11 mouse cellular contexts compared by ENCODE assay signal in the genomic region with DNA sequence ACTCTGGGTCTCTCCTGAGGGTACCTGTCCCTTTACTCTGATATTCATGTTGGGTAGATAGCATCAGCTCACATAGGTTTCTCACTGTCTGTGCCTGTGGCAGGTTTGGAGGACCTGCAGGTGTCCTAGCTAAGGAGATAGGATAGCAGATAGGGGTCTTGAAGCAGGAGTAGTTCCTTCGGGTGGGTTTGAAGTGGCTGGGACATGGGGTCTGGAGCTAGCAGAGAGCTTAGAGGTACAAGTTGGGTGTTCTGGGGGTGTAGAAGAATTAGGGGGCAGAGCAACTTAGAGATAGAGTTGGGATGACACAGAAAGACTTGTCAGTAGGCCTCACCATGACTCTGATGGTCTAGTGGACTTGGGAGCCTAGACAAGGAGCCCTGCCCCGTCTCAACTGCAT. TPM values are rescaled to one million over a fixed set of nuclear protein-coding genes. Genes with fewer than 3 reads are reported as not detected.
DNase-seq lines count a peak whose midpoint lies in the region; ATAC-seq lines count a peak whose summit lies in the region.
"Had no signal": no experiment of that assay in that cellular context is flagged by ENCODE, and none has a peak within 500 bp of the region (broad histone marks: within the 10 kb centered on the region; RNA-seq: fewer than 3 reads in every experiment).

No protein-coding gene starts in this region.

- no peaks in the 10 kb centered on the region for H3K9me3 ChIP-seq in kidney, embryonic 15.5 days (replicated peaks)
- no peaks in the 10 kb centered on the region for H3K9me3 ChIP-seq in forebrain, embryonic 15.5 days
- no peaks in the 10 kb centered on the region for H3K9me3 ChIP-seq in hindbrain, embryonic 15.5 days
- no peaks in the 10 kb centered on the region for H3K9me3 ChIP-seq in midbrain, embryonic 15.5 days
- H3K9me3 ChIP-seq: stomach, embryonic 15.5 days had no signal

- no peak overlapping the region for H3K4me3 ChIP-seq in kidney, embryonic 15.5 days (replicated peaks)
- no peak overlapping the region for H3K4me3 ChIP-seq in forebrain, embryonic 15.5 days
- H3K4me3 ChIP-seq in hindbrain, embryonic 15.5 days: 0 out of 2 replicates have a peak overlapping the region, but pooled peaks have one; percentile 51
- peak overlapping the region; percentile 94; the same call in 1 of the 2 replicates for H3K4me3 ChIP-seq in midbrain, embryonic 15.5 days

- H3K36me3 ChIP-seq in kidney, embryonic 15.5 days: peaks cover 14% of the 10 kb centered on the region
- peaks cover 6% of the 10 kb centered on the region; the same call in 1 of the 2 replicates for H3K36me3 ChIP-seq in forebrain, embryonic 15.5 days
- H3K36me3 ChIP-seq in hindbrain, embryonic 15.5 days: no peaks in the 10 kb centered on the region
- 0 out of 2 replicates have a peak, but pooled peaks cover 4% of the 10 kb centered on the region for H3K36me3 ChIP-seq in midbrain, embryonic 15.5 days (replicated peaks)

- H3K9ac ChIP-seq in kidney, embryonic 15.5 days: peak overlapping the region; percentile 10; the same call in 1 of the 2 replicates
- 0 out of 2 replicates have a peak overlapping the region, but pooled peaks have one; percentile 90 for H3K9ac ChIP-seq in forebrain, embryonic 15.5 days (replicated peaks)
- H3K9ac ChIP-seq in hindbrain, embryonic 15.5 days: no peak overlapping the region
- H3K9ac ChIP-seq in midbrain, embryonic 15.5 days: no peak overlapping the region
- H3K9ac ChIP-seq: stomach, embryonic 15.5 days had no signal

- H3K27me3 ChIP-seq in kidney, embryonic 15.5 days: no peaks in the 10 kb centered on the region
- H3K27me3 ChIP-seq in forebrain, embryonic 15.5 days: no peaks in the 10 kb centered on the region
- no peaks in the 10 kb centered on the region for H3K27me3 ChIP-seq in hindbrain, embryonic 15.5 days
- H3K27me3 ChIP-seq in midbrain, embryonic 15.5 days (replicated peaks): no peaks in the 10 kb centered on the region
- H3K27me3 ChIP-seq: stomach, embryonic 15.5 days had no signal

- H3K27ac ChIP-seq in kidney, embryonic 15.5 days: no peak overlapping the region
- H3K27ac ChIP-seq in forebrain, embryonic 15.5 days (replicated peaks): no peak overlapping the region
- H3K27ac ChIP-seq in hindbrain, embryonic 15.5 days (replicated peaks): no peak overlapping the region
- no peak overlapping the region for H3K27ac ChIP-seq in midbrain, embryonic 15.5 days
- H3K27ac ChIP-seq: stomach, embryonic 15.5 days had no signal

- DNase-seq in kidney, adult 11 months: no peak
- DNase-seq in layer of hippocampus, adult 18-20 months (ENCODE audit: low spot score in 2 of 2): no peak
- no peak for DNase-seq in urinary bladder, postnatal 14 days (ENCODE audit: low spot score)
- DNase-seq: cerebellum, postnatal 14 days; heart, postnatal 4 days; kidney, postnatal 4 days had no signal

- H3K4me2 ChIP-seq in kidney, embryonic 15.5 days: peak overlapping the region; percentile 93; the same call in 1 of the 2 replicates
- H3K4me2 ChIP-seq in forebrain, embryonic 15.5 days (replicated peaks): no peak overlapping the region
- H3K4me2 ChIP-seq in hindbrain, embryonic 15.5 days: peak overlapping the region; percentile 84
- peak overlapping the region; percentile 82; the same call in 1 of the 2 replicates for H3K4me2 ChIP-seq in midbrain, embryonic 15.5 days

- peaks cover 36% of the 10 kb centered on the region for H3K4me1 ChIP-seq in kidney, embryonic 15.5 days
- H3K4me1 ChIP-seq in forebrain, embryonic 15.5 days: peaks cover 33% of the 10 kb centered on the region
- peaks cover 45% of the 10 kb centered on the region for H3K4me1 ChIP-seq in hindbrain, embryonic 15.5 days (replicated peaks)
- peaks cover 54% of the 10 kb centered on the region for H3K4me1 ChIP-seq in midbrain, embryonic 15.5 days

- ATAC-seq in kidney, embryonic 15.5 days (replicated peaks; ENCODE audit: low FRiP score): no peak
- no peak for ATAC-seq in forebrain, embryonic 15.5 days (replicated peaks)
- no peak for ATAC-seq in hindbrain, embryonic 15.5 days (ENCODE audit: low FRiP score, low read depth)
- ATAC-seq in midbrain, embryonic 15.5 days (replicated peaks): no peak

- 81% methylated on average over 2 of the region's 2 CpGs for WGBS in kidney, embryonic 15.5 days
- 87% methylated on average over 2 of the region's 2 CpGs for WGBS in forebrain, embryonic 15.5 days
- WGBS in hindbrain, embryonic 15.5 days: 85% methylated on average over 2 of the region's 2 CpGs
- WGBS in midbrain, embryonic 15.5 days: 92% methylated on average over 2 of the region's 2 CpGs

RNA-seq across cellular contexts. Expression of a gene that starts 2.2 kb away (rescaled TPM):
- polyA plus RNA-seq in kidney, embryonic 15.5 days (2015; fragmentation: Nextera tagmentation; extraction: Ambion mirVana): 5.2 and 5.3 TPM in 2 replicates
- 10.6 and 23.1 TPM in 2 replicates for polyA plus RNA-seq in forebrain, embryonic 15.5 days (2015; fragmentation: Nextera tagmentation; extraction: Ambion mirVana)
- 30.8 and 32.8 TPM in 2 replicates for polyA plus RNA-seq in hindbrain, embryonic 15.5 days (2015; fragmentation: Nextera tagmentation; extraction: Ambion mirVana)
- polyA plus RNA-seq in midbrain, embryonic 15.5 days (2015; fragmentation: Nextera tagmentation; extraction: Ambion mirVana): 30.9 and 37.0 TPM in 2 replicates
- 10 to 100 TPM; 85.4 to 86.9 TPM for total RNA-seq in layer of hippocampus, adult 18-20 months (2021)

RNA-seq across cellular contexts. Expression of a gene that starts 9.9 kb away (rescaled TPM):
- 90.7 and 106 TPM in 2 replicates for polyA plus RNA-seq in kidney, embryonic 15.5 days (2015; fragmentation: Nextera tagmentation; extraction: Ambion mirVana)
- 15.0 and 19.0 TPM in 2 replicates for polyA plus RNA-seq in forebrain, embryonic 15.5 days (2015; fragmentation: Nextera tagmentation; extraction: Ambion mirVana)
- polyA plus RNA-seq in hindbrain, embryonic 15.5 days (2015; fragmentation: Nextera tagmentation; extraction: Ambion mirVana): 32.5 and 32.7 TPM in 2 replicates
- polyA plus RNA-seq in midbrain, embryonic 15.5 days (2015; fragmentation: Nextera tagmentation; extraction: Ambion mirVana): 23.4 and 32.6 TPM in 2 replicates
- 1 to 10 TPM; 5.6 to 6.9 TPM for total RNA-seq in layer of hippocampus, adult 18-20 months (2021)

RNA-seq across cellular contexts. Expression of a gene that starts 13.8 kb away (rescaled TPM):
- polyA plus RNA-seq in kidney, embryonic 15.5 days (2015; fragmentation: Nextera tagmentation; extraction: Ambion mirVana): 0.18 and 0.19 TPM in 2 replicates
- 0.64 and 0.73 TPM in 2 replicates for polyA plus RNA-seq in forebrain, embryonic 15.5 days (2015; fragmentation: Nextera tagmentation; extraction: Ambion mirVana)
- 0.43 and 0.54 TPM in 2 replicates for polyA plus RNA-seq in hindbrain, embryonic 15.5 days (2015; fragmentation: Nextera tagmentation; extraction: Ambion mirVana)
- polyA plus RNA-seq in midbrain, embryonic 15.5 days (2015; fragmentation: Nextera tagmentation; extraction: Ambion mirVana): 0.61 and 0.72 TPM in 2 replicates
- total RNA-seq in layer of hippocampus, adult 18-20 months (2021): under 1 TPM; 0.30 to 0.35 TPM

RNA-seq across cellular contexts. Expression of a gene that starts 18.3 kb away (rescaled TPM):
- 149 and 158 TPM in 2 replicates for polyA plus RNA-seq in kidney, embryonic 15.5 days (2015; fragmentation: Nextera tagmentation; extraction: Ambion mirVana)
- polyA plus RNA-seq in forebrain, embryonic 15.5 days (2015; fragmentation: Nextera tagmentation; extraction: Ambion mirVana): 127 and 130 TPM in 2 replicates
- 129 TPM in 2 replicates for polyA plus RNA-seq in hindbrain, embryonic 15.5 days (2015; fragmentation: Nextera tagmentation; extraction: Ambion mirVana)
- polyA plus RNA-seq in midbrain, embryonic 15.5 days (2015; fragmentation: Nextera tagmentation; extraction: Ambion mirVana): 128 and 129 TPM in 2 replicates
- 100 to 1,000 TPM in 1 of 2 experiments, 10 to 100 TPM in 1; 97.4 to 106 TPM for total RNA-seq in layer of hippocampus, adult 18-20 months (2021)

RNA-seq across cellular contexts. Expression of a gene that starts 19.8 kb away (rescaled TPM):
- polyA plus RNA-seq in kidney, embryonic 15.5 days (2015; fragmentation: Nextera tagmentation; extraction: Ambion mirVana): 13.0 and 15.2 TPM in 2 replicates
- polyA plus RNA-seq in forebrain, embryonic 15.5 days (2015; fragmentation: Nextera tagmentation; extraction: Ambion mirVana): 20.5 and 22.9 TPM in 2 replicates
- polyA plus RNA-seq in hindbrain, embryonic 15.5 days (2015; fragmentation: Nextera tagmentation; extraction: Ambion mirVana): 25.6 and 29.1 TPM in 2 replicates
- 28.1 and 29.1 TPM in 2 replicates for polyA plus RNA-seq in midbrain, embryonic 15.5 days (2015; fragmentation: Nextera tagmentation; extraction: Ambion mirVana)
- total RNA-seq in layer of hippocampus, adult 18-20 months (2021): 10 to 100 TPM; 31.9 to 33.2 TPM

Comparison
In these comparisons a context has a peak if more than half of its experiments do, and no peak if none do; other contexts are left out.
1. H3K4me3 ChIP-seq: peak in hindbrain, embryonic 15.5 days (single experiment) and midbrain, embryonic 15.5 days (single experiment); none in kidney, embryonic 15.5 days (single experiment) and forebrain, embryonic 15.5 days (single experiment).
2. H3K9ac ChIP-seq: peak in kidney, embryonic 15.5 days (single experiment) and forebrain, embryonic 15.5 days (single experiment); none in hindbrain, embryonic 15.5 days (single experiment) and midbrain, embryonic 15.5 days (single experiment).